Mouse (Mus musculus) erythroblast, embryonic 14.5 days (primary cell): ENCODE measurements around the gene Hck.

ENCODE experiments used
- GATA1 ChIP-seq: IDR thresholded peaks from 2 replicates; pipeline ENCODE4 v1.6.1; 2012; ENCODE audit warnings: low read length, inconsistent platforms, mixed read lengths
- TAL1 ChIP-seq: IDR thresholded peaks from 3 replicates; pipeline ENCODE4 v1.6.1; 2012; ENCODE audit warnings: low read length, inconsistent platforms, mixed read lengths

DNA sequence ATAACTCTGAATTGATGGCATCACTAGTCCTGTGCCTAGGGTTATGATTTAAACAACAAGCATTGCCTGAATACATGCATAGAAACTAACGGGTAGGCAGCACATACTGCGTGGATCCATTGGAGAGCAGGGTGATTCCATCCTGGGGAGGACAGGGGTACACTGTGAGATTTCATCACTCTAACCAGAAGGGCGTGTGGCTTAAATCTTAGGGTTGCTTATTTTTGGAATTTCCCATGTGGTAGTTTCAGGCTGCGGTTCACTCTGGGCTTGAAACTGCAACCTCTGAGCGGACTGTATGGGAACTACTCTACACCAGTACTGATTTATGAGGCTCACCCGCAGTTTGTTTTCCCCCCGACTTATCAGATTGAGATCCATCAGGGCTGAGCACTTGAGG lies 3.0 kb downstream of the Hck start:
- TF ChIP-seq GATA1 (no peak), TAL1 (no peak)
